Mouse (Mus musculus): ENCODE measurements around the gene Zfp14. TPM values are rescaled to one million over a fixed set of nuclear protein-coding genes. Genes with fewer than 3 reads are reported as not detected.

Gene Zfp14
- total RNA-seq, 4 experiments from 2014 or later: 2.4 to 3.0 (median 2.6) TPM

DNA sequence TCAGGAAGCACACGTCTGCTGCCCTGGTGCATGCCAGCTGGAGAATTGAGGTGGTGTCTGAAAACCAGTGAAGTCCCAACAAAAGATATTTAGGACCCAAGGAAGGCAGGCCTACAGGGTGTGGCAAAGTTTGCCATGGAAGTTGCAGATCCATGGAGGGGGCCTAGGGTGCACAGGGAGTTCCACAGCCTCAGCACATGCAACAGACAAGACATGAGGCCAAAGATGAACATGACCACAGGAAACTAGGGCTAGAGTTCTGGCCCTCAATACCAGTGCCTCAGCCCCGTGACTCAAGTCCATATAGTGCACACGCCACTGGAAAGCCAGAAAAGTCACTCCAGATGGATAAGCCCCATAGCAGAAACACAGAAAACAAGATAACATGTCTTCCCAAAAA, 22.6 kb downstream of the Zfp14 start:
- no peak for DNase-seq (ENCODE audit: low spot score)

- DNase-seq (ENCODE audit: low spot score): no peak
Measured at GRCm38 (mm10) chr7:30027331-30027730, 23.8 kb downstream of the Zfp14 start.

DNA sequence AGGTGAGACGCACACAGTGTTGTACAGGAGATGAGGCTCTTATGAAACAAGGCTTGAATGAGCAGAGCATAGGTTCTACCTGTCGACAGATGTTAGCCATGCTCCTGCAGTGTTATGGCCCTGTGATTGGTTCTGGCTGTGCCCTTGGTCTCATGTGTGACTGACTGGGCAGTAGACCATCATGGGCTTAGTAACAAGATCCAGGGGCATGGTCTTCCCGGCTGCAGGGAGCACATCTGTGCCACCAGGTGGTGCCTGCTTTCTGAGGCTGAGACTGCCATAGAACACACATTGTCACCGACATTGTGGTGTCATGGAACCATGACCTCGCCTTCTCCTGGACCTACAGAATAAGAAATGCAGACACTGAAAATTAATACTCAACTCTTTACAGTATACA, 25.8 kb downstream of the Zfp14 start:
- DNase-seq (ENCODE audit: low spot score): no peak

- no peak for DNase-seq (ENCODE audit: low spot score)
Measured at GRCm38 (mm10) chr7:30023800-30024199, 27.4 kb downstream of the Zfp14 start.

DNA sequence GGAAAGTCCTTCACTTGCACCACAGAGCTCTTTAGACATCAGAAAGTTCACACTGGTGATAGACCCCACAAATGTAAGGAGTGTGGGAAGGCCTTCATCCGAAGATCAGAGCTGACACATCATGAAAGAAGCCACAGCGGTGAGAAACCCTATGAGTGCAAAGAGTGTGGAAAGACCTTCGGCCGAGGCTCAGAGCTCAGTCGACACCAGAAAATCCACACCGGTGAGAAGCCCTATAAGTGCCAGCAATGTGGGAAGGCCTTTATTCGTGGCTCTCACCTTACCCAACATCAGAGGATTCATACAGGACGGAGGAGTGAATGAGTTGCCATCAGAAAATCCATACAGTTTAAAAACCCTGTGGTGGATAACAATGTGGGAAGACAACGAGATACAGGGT, 27.9 kb downstream of the Zfp14 start:
- DNase-seq (ENCODE audit: low spot score): no peak

- no peak for DNase-seq (ENCODE audit: low spot score)
Measured at GRCm38 (mm10) chr7:30019543-30019942, 31.6 kb downstream of the Zfp14 start.

DNA sequence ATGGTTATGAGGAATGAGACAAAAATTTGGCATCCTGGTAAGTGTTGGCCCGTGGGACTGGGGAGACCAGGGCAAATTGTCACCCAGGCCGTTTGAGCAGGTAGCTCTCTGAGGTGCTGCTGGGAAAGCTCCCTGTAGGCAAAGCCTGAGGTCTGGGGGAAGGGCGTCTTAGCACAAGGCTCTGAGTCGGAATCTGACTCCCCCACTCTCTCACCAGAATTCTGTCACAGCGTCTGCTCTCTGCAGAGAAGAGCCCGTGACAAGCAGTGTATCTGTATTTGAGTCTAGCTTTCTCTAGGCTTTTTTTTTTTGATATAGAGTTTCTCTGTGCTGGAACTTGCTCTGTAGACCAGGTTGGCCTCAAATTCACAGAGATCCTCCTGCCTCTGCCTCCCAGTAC, 34.0 kb downstream of the Zfp14 start:
- DNase-seq (ENCODE audit: low spot score): no peak

DNA sequence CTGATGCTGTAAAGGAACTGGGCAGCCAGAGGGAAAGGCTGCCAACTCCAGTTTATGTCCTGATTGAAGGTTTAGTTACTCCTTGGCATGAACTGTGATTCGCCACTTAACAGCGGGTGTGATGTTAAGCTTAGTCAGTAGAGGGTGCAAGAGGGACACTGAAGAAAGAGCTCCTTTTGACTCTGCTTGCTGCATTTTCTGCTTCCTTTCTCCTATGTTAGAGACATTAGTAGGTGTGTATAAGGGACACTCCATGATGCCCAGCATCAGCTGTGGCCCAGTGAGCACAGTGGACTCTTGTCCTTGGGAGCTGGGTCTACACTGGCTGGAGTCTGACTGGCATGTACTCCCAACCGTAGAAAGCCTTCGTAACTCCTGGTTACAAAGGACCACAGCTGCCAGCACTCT, 38.2 kb downstream of the Zfp14 start:
- DNase-seq (ENCODE audit: low spot score): peak; percentile 22

GRCm38 (mm10) chr7:30010551-30011195, 40.5 kb downstream of the Zfp14 start:
- no peak for DNase-seq (ENCODE audit: low spot score)

GRCm38 (mm10) chr7:30009321-30010085, 41.7 kb downstream of the Zfp14 start:
- peak; percentile 52 for DNase-seq (ENCODE audit: low spot score)

GRCm38 (mm10) chr7:30008020-30008690, 43.0 kb downstream of the Zfp14 start:
- no peak for DNase-seq (ENCODE audit: low spot score)

DNA sequence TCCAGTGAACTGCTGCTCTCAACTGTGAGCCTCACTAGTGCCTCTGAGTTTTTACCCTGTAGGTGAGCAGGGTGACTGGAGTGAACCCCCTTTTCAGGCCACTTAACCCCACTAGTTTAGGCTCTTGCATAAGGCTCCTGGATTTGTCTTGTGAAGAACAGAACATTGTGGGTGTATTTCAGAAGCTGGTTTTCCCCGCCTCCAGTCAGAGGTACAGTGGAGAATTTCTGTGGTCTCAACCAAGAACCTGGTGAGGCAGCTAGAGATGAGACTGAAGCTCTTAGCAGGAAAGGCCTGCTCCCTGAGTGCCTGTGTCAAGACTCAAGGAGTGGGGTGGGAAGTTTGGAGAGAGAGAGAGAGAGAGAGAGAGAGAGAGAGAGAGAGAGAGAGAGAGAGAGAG, 43.6 kb downstream of the Zfp14 start:
- DNase-seq (ENCODE audit: low spot score): no peak

DNA sequence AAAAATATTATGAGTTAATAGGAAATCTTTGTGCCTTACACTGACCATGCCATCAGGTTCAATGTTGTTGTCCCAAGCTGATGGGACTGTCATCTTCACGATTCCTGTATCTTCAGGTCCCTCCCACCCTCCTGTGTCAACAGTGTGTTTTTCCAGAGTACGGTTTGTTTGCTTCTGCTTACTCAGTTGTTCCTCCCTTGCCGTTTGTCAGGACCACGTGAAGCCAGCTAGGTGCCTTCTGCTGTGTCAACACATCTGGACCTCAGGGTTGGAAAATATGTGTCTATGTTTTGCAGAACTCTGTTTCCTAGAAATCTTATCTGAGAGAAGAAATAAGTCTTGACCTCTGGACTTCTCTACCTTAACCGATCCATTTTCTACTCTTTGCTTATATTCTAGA, 50.6 kb downstream of the Zfp14 start:
- no peak for DNase-seq (ENCODE audit: low spot score)

GRCm38 (mm10) chr7:29995134-29995533, 56.0 kb downstream of the Zfp14 start:
- no peak for DNase-seq (ENCODE audit: low spot score)

DNA sequence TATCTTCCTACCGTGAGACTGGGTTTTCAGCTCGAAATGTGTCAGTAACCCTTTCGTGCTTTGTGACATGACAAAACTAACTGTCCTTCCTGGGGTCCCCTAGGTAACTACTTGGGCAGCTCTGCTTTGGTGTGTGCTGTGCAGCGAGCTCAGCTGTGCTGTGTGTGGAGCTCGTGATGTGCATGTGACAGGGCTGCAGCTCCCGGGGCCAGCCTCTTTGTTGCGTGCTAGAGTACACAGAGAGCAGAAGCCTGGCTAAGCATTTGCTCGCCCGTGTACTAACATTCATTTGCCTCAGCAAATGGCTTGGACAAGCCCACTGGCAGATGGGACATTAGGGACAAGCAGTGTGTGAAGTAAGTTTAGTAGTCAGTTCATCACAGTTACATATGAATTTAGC, 57.8 kb downstream of the Zfp14 start:
- no peak for DNase-seq (ENCODE audit: low spot score)

DNA sequence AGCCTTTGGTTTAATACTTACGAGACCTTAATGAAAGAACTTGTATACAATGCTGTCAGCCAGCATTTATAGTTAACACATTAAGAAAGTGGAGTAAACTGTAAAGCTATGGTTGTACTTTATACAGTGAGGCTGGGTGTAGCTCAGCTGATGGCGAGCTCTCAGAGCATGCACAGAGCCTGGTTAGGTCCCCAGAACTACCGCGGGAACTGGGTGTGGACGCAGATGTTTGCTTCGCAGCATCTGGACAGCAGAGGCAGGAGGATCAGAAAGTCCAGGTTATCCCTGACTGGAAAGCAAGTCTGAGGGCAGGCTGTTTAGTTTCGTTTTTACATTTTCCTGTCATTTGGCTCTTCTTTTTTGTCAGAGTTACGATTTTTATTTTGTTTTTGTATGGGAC, 58.5 kb downstream of the Zfp14 start:
- no peak for DNase-seq (ENCODE audit: low spot score)

DNA sequence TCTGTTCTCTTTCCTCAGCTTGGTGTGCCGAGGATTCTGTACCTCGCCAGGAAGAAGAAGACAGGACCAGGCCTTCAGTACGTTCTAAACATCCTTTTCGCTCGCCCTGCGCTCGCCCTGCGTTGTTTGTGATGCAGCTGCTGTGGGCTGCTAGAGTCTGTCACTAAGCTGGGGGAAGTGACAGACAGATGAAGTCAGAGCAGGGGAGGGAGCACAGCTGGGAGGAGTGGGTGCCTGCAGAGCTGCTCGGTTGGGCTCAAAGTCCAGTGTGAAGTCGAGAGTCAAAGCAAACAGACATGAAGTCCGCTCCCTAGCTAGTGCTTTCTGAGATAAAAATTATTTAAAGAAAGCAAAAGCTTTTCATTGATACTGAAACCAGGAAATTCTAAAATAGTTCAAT, 62.1 kb downstream of the Zfp14 start:
- no peak for DNase-seq (ENCODE audit: low spot score)

GRCm38 (mm10) chr7:29987551-29987950, 63.6 kb downstream of the Zfp14 start:
- no peak for DNase-seq (ENCODE audit: low spot score)

Small RNAs within 50 kb of the gene (microRNA-seq; reads per million reads assigned to microRNA genes)
- not detected for gene Gm23368

Other genes with a start within 250 kb of the Zfp14 start
- 10 to 100 TPM in 3 of 4 experiments, 1 to 10 TPM in 1; 10.0 to 13.4 (median 11.8) TPM for gene Zfp790, start 235.3 kb downstream of the Zfp14 start, total RNA-seq (2022)
- gene Zfp940, start 197.7 kb downstream of the Zfp14 start, total RNA-seq (2022): under 1 TPM; 0.33 to 0.72 (median 0.47) TPM
- 1 to 10 TPM; 3.0 to 4.0 (median 3.8) TPM for gene Zfp420, start 191.4 kb downstream of the Zfp14 start, total RNA-seq (2022)
- gene Zfp27, start 144.8 kb downstream of the Zfp14 start, total RNA-seq (2022): 1 to 10 TPM; 8.4 to 9.3 (median 8.6) TPM
- gene Zfp383, start 143.2 kb downstream of the Zfp14 start, total RNA-seq (2022): 1 to 10 TPM; 3.8 to 9.5 (median 6.4) TPM
- 1 to 10 TPM; 5.8 to 6.5 (median 6.0) TPM for gene Zfp74, start 97.3 kb downstream of the Zfp14 start, total RNA-seq (2022)
- 10 to 100 TPM; 16.9 to 27.9 (median 21.5) TPM for gene Zfp568, start 67.4 kb downstream of the Zfp14 start, total RNA-seq (2022)
- gene Zfp82, start 21.5 kb upstream of the Zfp14 start, total RNA-seq (2022): 1 to 10 TPM; 2.1 to 3.0 (median 2.6) TPM
- under 1 TPM in 1 of 4 experiments, not detected in 3; 0.28 TPM for gene Gm26920, start 39.0 kb upstream of the Zfp14 start, total RNA-seq (2022)
- gene Zfp566, start 39.1 kb upstream of the Zfp14 start, total RNA-seq (2022): 1 to 10 TPM in 3 of 4 experiments, under 1 TPM in 1; 0.82 to 1.8 (median 1.6) TPM
- 10 to 100 TPM; 25.3 to 34.5 (median 31.3) TPM for gene Zfp260, start 43.4 kb upstream of the Zfp14 start, total RNA-seq (2022)
- gene Zfp382, start 70.6 kb upstream of the Zfp14 start, total RNA-seq (2022): 1 to 10 TPM; 1.5 to 4.3 (median 2.1) TPM
- 10 to 100 TPM; 23.2 to 33.8 (median 28.1) TPM for gene Zfp146, start 118.4 kb upstream of the Zfp14 start, total RNA-seq (2022)
- 1,000 to 10,000 TPM; 3,196 to 3,318 (median 3,289) TPM for gene Cox7a1, start 132.8 kb upstream of the Zfp14 start, total RNA-seq (2022)
- 100 to 1,000 TPM; 287 to 304 (median 297) TPM for gene Capns1, start 147.4 kb upstream of the Zfp14 start, total RNA-seq (2022)
- 10 to 100 TPM; 54.0 to 70.5 (median 64.9) TPM for gene Polr2i, start 180.6 kb upstream of the Zfp14 start, total RNA-seq (2022)
- gene Tbcb, start 180.9 kb upstream of the Zfp14 start, total RNA-seq (2022): 10 to 100 TPM; 51.2 to 62.4 (median 57.6) TPM
- gene Ovol3, start 184.3 kb upstream of the Zfp14 start, total RNA-seq (2022): not detected
- under 1 TPM in 1 of 4 experiments, not detected in 3; 0.44 TPM for gene Thap8, start 228.7 kb upstream of the Zfp14 start, total RNA-seq (2022)
- gene Wdr62, start 229.0 kb upstream of the Zfp14 start, total RNA-seq (2022): 1 to 10 TPM in 1 of 4 experiments, under 1 TPM in 3; 0.41 to 1.5 (median 0.84) TPM
- gene Clip3, start 240.3 kb upstream of the Zfp14 start, total RNA-seq (2022): 1 to 10 TPM; 4.7 to 8.7 (median 7.4) TPM